Mouse (Mus musculus) lung, postnatal 25 days (tissue): ENCODE measurements around the gene Inpp4b.
"Not testable (repeated sequence)": the region's sequence is repeated elsewhere in the genome, so short reads cannot be mapped to it uniquely, and the experiment has no call there.

Experiments
- DNase-seq: peaks from one replicate; pipeline ENCODE4 v3.0.0; 2022; ENCODE audit warnings: low spot score

Gene Inpp4b

GRCm38 (mm10) chr8:81996239-81996638, 653.9 kb downstream of the Inpp4b start:
- DNase-seq, result no peak

GRCm38 (mm10) chr8:81996823-81997222, 654.5 kb downstream of the Inpp4b start:
- DNase-seq, result no peak

DNA sequence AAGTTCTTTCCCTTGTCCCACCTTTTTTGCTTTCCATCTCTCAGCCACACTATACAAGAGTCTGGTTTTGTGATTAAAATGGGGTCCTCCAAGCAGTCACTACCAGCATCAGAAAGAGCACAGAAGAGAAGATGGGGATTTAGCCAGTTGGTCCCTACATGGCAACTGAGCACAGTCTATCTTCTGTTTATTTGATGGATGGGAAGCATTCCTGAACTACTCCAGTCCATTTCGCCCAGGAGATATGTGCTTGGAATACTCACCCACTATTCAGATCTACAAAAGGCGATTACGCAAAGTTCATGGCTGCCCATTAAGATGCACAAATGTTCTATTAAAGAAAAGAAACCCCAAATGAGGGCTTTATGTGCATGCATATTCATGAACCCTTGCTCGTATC, 661.8 kb downstream of the Inpp4b start:
- no peak for DNase-seq

- DNase-seq, result no peak
These were observed 663.1 kb downstream of the Inpp4b start for GRCm38 (mm10) chr8:82005466-82005865.

DNA sequence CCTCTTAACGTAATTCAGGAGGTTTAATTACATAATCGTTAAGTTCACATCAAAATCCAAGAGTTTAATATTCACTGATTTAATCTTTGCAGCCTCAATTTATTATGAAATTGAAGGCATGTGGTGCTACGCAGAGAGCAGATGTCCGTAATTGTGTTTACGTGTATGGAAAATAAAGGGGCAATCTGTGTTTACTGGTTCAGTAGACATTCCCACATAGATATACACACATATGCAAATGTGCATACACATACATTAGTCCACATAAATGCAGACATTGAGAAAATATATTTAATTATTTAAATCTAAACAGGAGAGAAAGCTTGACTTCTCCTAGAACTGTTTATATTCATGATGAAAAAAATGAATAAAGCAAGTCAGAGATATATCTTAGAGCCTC, 675.4 kb downstream of the Inpp4b start:
- no peak for DNase-seq

DNA sequence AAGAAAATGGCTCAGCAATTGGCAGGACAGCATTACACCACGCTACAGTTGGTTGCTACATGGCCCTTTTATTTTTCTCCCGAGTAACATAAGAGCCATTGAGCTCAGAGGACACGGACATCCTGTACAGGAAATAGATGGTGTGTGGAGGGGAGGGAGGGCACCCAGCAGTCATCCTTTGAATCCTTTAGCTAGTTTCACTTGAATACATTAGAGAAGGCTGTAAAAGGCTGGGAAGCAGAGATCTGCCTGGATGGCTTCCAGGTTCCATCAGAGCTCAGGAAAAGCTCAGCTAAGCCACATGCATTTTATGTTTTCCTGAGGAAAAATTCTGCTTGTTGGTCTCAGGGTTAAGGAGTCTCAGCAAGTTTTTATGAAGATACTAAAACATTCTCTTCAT, 685.0 kb downstream of the Inpp4b start:
- peak; percentile 39 for DNase-seq

DNA sequence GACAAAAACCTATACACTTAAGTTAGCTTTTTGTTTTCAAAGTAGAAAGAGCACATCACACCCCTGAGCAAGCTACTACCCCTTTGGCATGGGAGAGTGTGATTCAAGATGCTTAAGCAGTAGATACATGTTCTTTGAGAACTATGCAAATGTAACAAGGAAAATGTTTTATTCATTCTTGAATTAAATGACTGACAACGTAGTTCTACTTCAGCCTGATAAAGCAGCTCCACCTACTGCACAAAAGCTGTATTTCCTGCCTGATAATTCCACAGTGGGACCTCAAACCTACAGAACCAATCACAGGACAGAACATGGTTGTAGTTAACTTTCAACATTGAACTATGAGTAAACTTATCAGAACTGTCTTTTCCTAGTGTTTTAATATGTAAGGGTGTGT, 686.5 kb downstream of the Inpp4b start:
- DNase-seq, result peak; percentile 24

DNA sequence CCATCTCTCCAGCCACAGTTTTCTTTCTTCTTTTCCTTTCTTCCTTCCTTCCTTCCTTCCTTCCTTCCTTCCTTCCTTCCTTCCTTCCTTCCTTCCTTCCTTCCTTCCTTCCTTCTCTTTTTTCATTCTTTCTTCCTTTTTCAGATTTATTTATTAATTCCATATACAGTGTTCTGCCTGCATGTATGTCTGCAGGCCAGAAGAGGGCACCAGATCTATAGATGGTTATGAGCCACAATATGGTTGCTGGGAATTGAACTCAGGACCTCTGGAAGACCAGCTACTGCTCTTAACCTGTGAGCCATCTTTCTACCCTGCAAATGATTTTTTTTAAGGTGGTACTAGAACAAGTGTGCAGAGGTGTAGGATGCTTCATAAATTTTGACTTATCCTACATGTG, 689.7 kb downstream of the Inpp4b start:
- DNase-seq, result not testable (repeated sequence)

DNA sequence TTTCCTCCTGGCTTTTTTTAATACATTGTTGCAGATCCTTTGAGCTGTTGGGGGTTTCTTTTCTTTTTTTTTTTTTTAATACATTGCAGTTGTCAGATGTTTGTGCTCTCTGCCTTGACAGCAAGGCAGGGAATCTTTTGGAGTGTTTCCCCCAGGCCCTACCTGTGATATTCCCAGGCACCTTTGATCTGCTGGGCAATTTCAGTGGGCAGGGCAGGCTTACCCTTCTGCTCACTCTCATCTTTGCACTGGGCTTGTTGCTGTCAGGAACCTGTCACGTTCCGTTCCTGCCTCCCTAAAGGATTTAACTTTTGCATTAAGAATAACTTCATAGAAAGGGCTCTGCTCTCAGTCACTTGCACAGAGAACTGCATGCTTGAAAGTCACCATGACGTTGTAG, 711.7 kb downstream of the Inpp4b start:
- DNase-seq, result no peak

DNA sequence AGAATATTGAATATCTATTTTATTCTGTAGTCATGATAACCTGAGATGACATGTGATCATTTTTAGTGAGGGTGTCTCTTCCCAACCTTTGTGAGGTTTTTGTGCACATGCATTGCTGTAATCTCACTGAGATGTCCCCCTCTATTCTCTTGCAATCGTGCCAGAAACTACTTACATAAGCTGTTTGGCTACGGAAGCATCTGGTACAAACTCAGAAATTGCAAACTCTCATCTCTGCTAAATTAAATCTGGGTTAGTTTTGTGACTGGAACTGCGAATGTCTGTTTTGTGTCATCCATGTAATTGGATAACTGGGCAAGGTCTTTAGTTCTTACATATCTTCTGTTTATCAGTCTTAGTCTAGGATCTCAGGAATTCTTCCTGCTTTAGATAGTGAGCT, 725.3 kb downstream of the Inpp4b start:
- DNase-seq, result no peak

DNA sequence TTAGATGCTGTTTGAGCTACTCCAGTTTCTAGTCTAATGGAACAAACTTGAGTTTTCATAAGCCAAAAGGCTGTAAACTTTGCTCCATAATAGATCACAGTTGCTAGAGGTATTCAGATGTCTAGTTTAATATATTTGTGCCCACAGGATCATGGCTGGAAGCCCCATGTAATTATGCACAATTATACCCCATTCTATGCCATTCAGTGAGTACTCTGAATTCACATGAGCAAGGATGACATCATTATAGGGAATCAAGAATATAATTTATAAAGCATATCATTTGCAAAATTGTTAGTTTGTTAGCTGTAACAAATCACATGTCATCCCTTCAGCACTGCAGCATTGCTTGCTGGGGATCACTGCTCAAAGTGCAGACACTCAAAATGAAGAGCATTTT, 736.9 kb downstream of the Inpp4b start:
- no peak for DNase-seq

DNA sequence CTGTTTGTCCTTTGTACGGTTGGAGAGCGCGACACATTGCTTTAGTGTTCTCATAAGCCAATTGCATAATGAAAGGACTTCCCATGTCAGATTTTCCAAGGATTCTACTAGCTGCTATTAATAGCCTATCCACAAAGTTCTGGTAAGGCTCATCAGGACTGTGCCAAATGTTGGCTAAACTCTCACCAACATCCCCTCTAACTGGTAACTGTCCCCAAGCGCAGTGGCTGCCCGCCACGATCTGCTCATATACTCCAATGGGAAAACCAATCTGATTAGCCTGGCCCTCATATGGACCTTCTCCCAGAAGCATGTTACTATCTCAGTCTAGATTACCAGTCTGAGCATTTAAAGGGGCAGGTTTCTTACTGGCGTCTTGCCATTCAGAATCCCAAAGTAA, 744.3 kb downstream of the Inpp4b start:
- not testable (repeated sequence) for DNase-seq

- DNase-seq, result no peak
These were observed 748.5 kb downstream of the Inpp4b start for GRCm38 (mm10) chr8:82090901-82091300.

GRCm38 (mm10) chr8:82093274-82093673, 750.9 kb downstream of the Inpp4b start:
- DNase-seq, result no peak

DNA sequence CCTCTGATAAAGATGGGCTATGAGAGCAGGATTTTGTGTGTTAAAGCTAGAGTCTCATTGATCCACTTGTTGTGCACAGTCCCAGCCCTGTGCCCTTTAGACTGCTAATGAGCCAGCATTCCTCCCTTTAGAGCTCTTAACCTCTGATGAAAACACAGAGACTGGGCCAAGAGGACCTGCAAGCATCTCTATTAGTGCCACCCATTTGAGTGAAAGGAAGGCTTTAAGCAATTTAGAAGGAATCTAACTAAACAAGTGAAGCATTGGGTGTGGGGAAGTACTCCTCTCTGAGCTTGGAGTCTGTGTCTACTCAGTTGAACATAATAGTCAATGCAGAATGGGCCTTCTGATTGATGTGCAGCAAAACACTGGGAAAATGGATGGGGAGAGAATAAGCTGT, 762.2 kb downstream of the Inpp4b start:
- no peak for DNase-seq

- DNase-seq, result no peak
These were observed 763.8 kb downstream of the Inpp4b start for GRCm38 (mm10) chr8:82106131-82106530.

GRCm38 (mm10) chr8:82150272-82150671, 807.9 kb downstream of the Inpp4b start:
- no peak for DNase-seq

- DNase-seq, result no peak
These were observed 815.6 kb downstream of the Inpp4b start for GRCm38 (mm10) chr8:82157928-82158327.
